ENCODE assay signal across 13 mouse cellular contexts in the genomic region with DNA sequence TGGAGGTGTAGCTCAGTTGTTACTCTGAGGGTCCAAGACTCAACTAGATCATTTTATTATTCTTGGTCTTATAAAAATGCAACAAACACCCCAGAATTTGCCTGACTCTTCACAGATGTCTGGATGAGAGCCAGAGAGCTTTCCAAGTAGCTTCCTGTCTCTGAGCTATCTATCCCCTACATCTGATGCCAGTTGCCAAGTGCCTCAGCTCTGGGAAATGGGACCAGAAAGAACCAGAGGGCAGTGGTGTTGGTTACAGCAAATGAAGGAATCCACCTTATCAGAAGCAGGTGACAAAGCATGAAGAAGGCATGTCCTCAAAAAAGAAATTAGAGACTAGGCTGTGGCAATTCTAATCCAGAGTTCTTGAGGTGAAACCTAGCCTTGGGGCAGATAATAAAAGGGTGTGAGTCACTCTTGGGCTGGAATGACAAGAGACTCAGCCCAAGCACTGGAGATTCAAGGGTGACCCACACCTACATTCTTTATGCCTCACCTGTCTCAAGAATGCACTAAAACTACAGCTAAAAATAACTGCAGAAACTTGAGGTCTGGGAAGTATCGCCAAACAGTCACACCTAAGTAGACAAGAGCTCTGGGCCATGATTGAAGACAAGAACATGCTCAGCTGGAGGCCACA. TPM values are rescaled to one million over a fixed set of nuclear protein-coding genes. Genes with fewer than 3 reads are reported as not detected.
A peak's percentile ranks its signal among the peaks of the same experiment; 100 is the strongest.
DNase-seq lines count a peak whose midpoint lies in the region; ATAC-seq and TF ChIP-seq lines count a peak whose summit lies in the region.
"Had no signal": no experiment of that assay in that cellular context is flagged by ENCODE, and none has a peak within 500 bp of the region (broad histone marks: within the 10 kb centered on the region; RNA-seq: fewer than 3 reads in every experiment).

No protein-coding gene starts in this region.

- no peak overlapping the region for H3K4me2 ChIP-seq in embryonic facial prominence, embryonic 14.5 days (ENCODE audit: low read depth, low read length)
- H3K4me2 ChIP-seq in lung, embryonic 14.5 days: no peak overlapping the region
- H3K4me2 ChIP-seq in lung, embryonic 16.5 days (ENCODE audit: low read depth, low read length): no peak overlapping the region
- H3K4me2 ChIP-seq: hindbrain, embryonic 12.5 days had no signal

- 81% methylated on average over 1 of the region's 1 CpGs for WGBS in embryonic facial prominence, embryonic 14.5 days
- 93% methylated on average over 1 of the region's 1 CpGs for whole genome bisulfite sequencing in embryonic facial prominence, embryonic 10.5 days
- WGBS in lung, embryonic 14.5 days: 68% methylated on average over 1 of the region's 1 CpGs
- WGBS in lung, adult 2 months: 74% methylated on average over 1 of the region's 1 CpGs
- WGBS in lung, embryonic 16.5 days: 52% methylated on average over 1 of the region's 1 CpGs
- WGBS in limb, embryonic 10.5 days: 94% methylated on average over 1 of the region's 1 CpGs

- H3K27ac ChIP-seq in embryonic facial prominence, embryonic 14.5 days (replicated peaks; ENCODE audit: low read depth, low read length): no peak overlapping the region
- no peak overlapping the region for H3K27ac ChIP-seq in embryonic facial prominence, embryonic 10.5 days (replicated peaks)
- H3K27ac ChIP-seq in lung, embryonic 14.5 days (ENCODE audit: low read depth): peak overlapping the region; percentile 25; the same call in 1 of the 2 replicates
- H3K27ac ChIP-seq in lung, embryonic 16.5 days (ENCODE audit: low read length): peak overlapping the region; percentile 91
- no peak overlapping the region for H3K27ac ChIP-seq in limb, embryonic 10.5 days
- H3K27ac ChIP-seq: hindbrain, embryonic 12.5 days had no signal

- no peak overlapping the region for H3K4me3 ChIP-seq in embryonic facial prominence, embryonic 14.5 days (ENCODE audit: low read depth, low read length)
- H3K4me3 ChIP-seq in embryonic facial prominence, embryonic 10.5 days: no peak overlapping the region
- no peak overlapping the region for H3K4me3 ChIP-seq in lung, embryonic 14.5 days (ENCODE audit: low read depth, low read length)
- no peak overlapping the region for H3K4me3 ChIP-seq in lung, adult 2 months (replicated peaks; ENCODE audit: extremely low read depth, low read depth, low read length)
- no peak overlapping the region for H3K4me3 ChIP-seq in lung, embryonic 16.5 days (ENCODE audit: low read length)
- no peak overlapping the region for H3K4me3 ChIP-seq in limb, embryonic 10.5 days
- H3K4me3 ChIP-seq: hindbrain, embryonic 12.5 days had no signal

- TF ChIP-seq CTCF in lung, embryonic 14.5 days (IDR thresholded peaks at IDR 0.05; ENCODE audit: low read depth): no peak
- TF ChIP-seq CTCF in lung, adult 2 months (IDR thresholded peaks at IDR 0.05; ENCODE audit: insufficient read depth, low read length): no peak

- peak; percentile 39 for DNase-seq in embryonic facial prominence, embryonic 14.5 days (ENCODE audit: low spot score)
- no peak for DNase-seq in embryonic facial prominence, embryonic 10.5 days (ENCODE audit: low spot score)
- peak; percentile 50 for DNase-seq in lung, embryonic 14.5 days
- DNase-seq in lung, adult 2 months: no peak
- DNase-seq in limb, embryonic 10.5 days (ENCODE audit: low spot score): no peak
- no peak for DNase-seq in heart, adult 11 months
- DNase-seq: cerebellum, adult 2 months; gastrocnemius, postnatal 36 days; thymus, postnatal 4 days had no signal

- TF ChIP-seq POLR2A in lung, adult 2 months (IDR thresholded peaks at IDR 0.05; ENCODE audit: borderline replicate concordance, extremely low read depth, low read depth, low read length): no peak

- H3K9ac ChIP-seq in embryonic facial prominence, embryonic 14.5 days (ENCODE audit: low read depth, low read length): no peak overlapping the region
- no peak overlapping the region for H3K9ac ChIP-seq in lung, embryonic 14.5 days
- no peak overlapping the region for H3K9ac ChIP-seq in lung, embryonic 16.5 days (ENCODE audit: low read length)
- H3K9ac ChIP-seq: hindbrain, embryonic 12.5 days had no signal

- no peaks in the 10 kb centered on the region for H3K27me3 ChIP-seq in embryonic facial prominence, embryonic 14.5 days (replicated peaks; ENCODE audit: control insufficient read depth, insufficient read depth, low read length)
- no peaks in the 10 kb centered on the region for H3K27me3 ChIP-seq in embryonic facial prominence, embryonic 10.5 days (replicated peaks; ENCODE audit: low read depth, poor library complexity, severe bottlenecking)
- no peaks in the 10 kb centered on the region for H3K27me3 ChIP-seq in lung, embryonic 14.5 days (ENCODE audit: insufficient read depth, low read length)
- H3K27me3 ChIP-seq in lung, embryonic 16.5 days (ENCODE audit: control insufficient read depth, insufficient read depth, low read depth, low read length): no peaks in the 10 kb centered on the region
- H3K27me3 ChIP-seq in limb, embryonic 10.5 days (ENCODE audit: low read depth, poor library complexity, severe bottlenecking): no peaks in the 10 kb centered on the region
- H3K27me3 ChIP-seq: hindbrain, embryonic 12.5 days had no signal

- no peaks in the 10 kb centered on the region for H3K9me3 ChIP-seq in embryonic facial prominence, embryonic 14.5 days (ENCODE audit: control insufficient read depth, low read length)
- no peaks in the 10 kb centered on the region for H3K9me3 ChIP-seq in embryonic facial prominence, embryonic 10.5 days
- no peaks in the 10 kb centered on the region for H3K9me3 ChIP-seq in lung, embryonic 14.5 days (ENCODE audit: low read depth, low read length)
- no peaks in the 10 kb centered on the region for H3K9me3 ChIP-seq in lung, embryonic 16.5 days (ENCODE audit: control insufficient read depth, low read length)
- no peaks in the 10 kb centered on the region for H3K9me3 ChIP-seq in limb, embryonic 10.5 days (replicated peaks)
- H3K9me3 ChIP-seq: hindbrain, embryonic 12.5 days had no signal

- H3K4me1 ChIP-seq in embryonic facial prominence, embryonic 14.5 days (ENCODE audit: control insufficient read depth, insufficient read depth, low read length): no peaks in the 10 kb centered on the region
- no peaks in the 10 kb centered on the region for H3K4me1 ChIP-seq in embryonic facial prominence, embryonic 10.5 days
- H3K4me1 ChIP-seq in lung, embryonic 14.5 days (ENCODE audit: insufficient read depth): no peaks in the 10 kb centered on the region
- peaks cover 13% of the 10 kb centered on the region for H3K4me1 ChIP-seq in lung, adult 2 months (ENCODE audit: control insufficient read depth, insufficient read depth, low read length)
- H3K4me1 ChIP-seq in lung, embryonic 16.5 days (replicated peaks; ENCODE audit: control insufficient read depth, insufficient read depth, low read length): peaks cover 14% of the 10 kb centered on the region
- peaks cover 4% of the 10 kb centered on the region; the same call in 1 of the 2 replicates for H3K4me1 ChIP-seq in limb, embryonic 10.5 days
- H3K4me1 ChIP-seq: hindbrain, embryonic 12.5 days had no signal

- peaks cover 45% of the 10 kb centered on the region for H3K36me3 ChIP-seq in embryonic facial prominence, embryonic 14.5 days (ENCODE audit: control insufficient read depth, insufficient read depth, low read length)
- H3K36me3 ChIP-seq in embryonic facial prominence, embryonic 10.5 days (replicated peaks): peaks cover 57% of the 10 kb centered on the region
- peaks cover 45% of the 10 kb centered on the region for H3K36me3 ChIP-seq in lung, embryonic 14.5 days (ENCODE audit: insufficient read depth)
- peaks cover 24% of the 10 kb centered on the region for H3K36me3 ChIP-seq in lung, embryonic 16.5 days (ENCODE audit: control insufficient read depth, insufficient read depth, low read length)
- peaks cover 57% of the 10 kb centered on the region for H3K36me3 ChIP-seq in limb, embryonic 10.5 days

- no peak for ATAC-seq in embryonic facial prominence, embryonic 14.5 days (ENCODE audit: low read depth)
- ATAC-seq in lung, embryonic 14.5 days (ENCODE audit: insufficient read depth): no peak
- peak; percentile 85 for ATAC-seq in lung, embryonic 16.5 days (ENCODE audit: low read depth)
- ATAC-seq in megakaryocyte progenitor cell, adult 5-6 weeks (replicated peaks; ENCODE audit: poor library complexity): no peak
- ATAC-seq: midbrain, embryonic 16.5 days had no signal

RNA-seq across cellular contexts. Expression of gene Ddx47, which starts 13.5 kb away (rescaled TPM):
- 90.0 and 90.8 TPM in 2 replicates for polyA plus RNA-seq in embryonic facial prominence, embryonic 14.5 days (2014; fragmentation: Nextera tagmentation; extraction: Ambion mirVana)
- polyA plus RNA-seq in embryonic facial prominence, embryonic 10.5 days (2016; fragmentation: Nextera tagmentation; extraction: Ambion mirVana): 113 and 117 TPM in 2 replicates
- polyA plus RNA-seq in lung, embryonic 14.5 days (2014; fragmentation: Nextera tagmentation; extraction: Ambion mirVana): 119 and 120 TPM in 2 replicates
- polyA plus RNA-seq in lung, adult 2 months (2012; rRNA removed): 35.8 and 55.7 TPM in 2 replicates
- polyA plus RNA-seq in lung, embryonic 16.5 days (2015; fragmentation: Nextera tagmentation; extraction: Ambion mirVana): 123 and 131 TPM in 2 replicates
- total RNA-seq in megakaryocyte progenitor cell, adult 5-6 weeks (2015): 52.4 and 69.7 TPM in 2 replicates
- 95.0 and 96.0 TPM in 2 replicates for total RNA-seq in megakaryocyte progenitor cell, adult 5-6 weeks (2017)
- polyA plus RNA-seq in limb, embryonic 10.5 days (2016; fragmentation: Nextera tagmentation; extraction: Ambion mirVana): 129 and 134 TPM in 2 replicates

RNA-seq across cellular contexts. Expression of gene Gprc5a, which starts 40.5 kb away (rescaled TPM):
- 4.4 and 5.2 TPM in 2 replicates for polyA plus RNA-seq in embryonic facial prominence, embryonic 14.5 days (2014; fragmentation: Nextera tagmentation; extraction: Ambion mirVana)
- 2.5 and 2.8 TPM in 2 replicates for polyA plus RNA-seq in embryonic facial prominence, embryonic 10.5 days (2016; fragmentation: Nextera tagmentation; extraction: Ambion mirVana)
- 42.5 and 48.7 TPM in 2 replicates for polyA plus RNA-seq in lung, embryonic 14.5 days (2014; fragmentation: Nextera tagmentation; extraction: Ambion mirVana)
- 281 and 352 TPM in 2 replicates for polyA plus RNA-seq in lung, adult 2 months (2012; rRNA removed)
- polyA plus RNA-seq in lung, embryonic 16.5 days (2015; fragmentation: Nextera tagmentation; extraction: Ambion mirVana): 133 and 162 TPM in 2 replicates
- total RNA-seq in megakaryocyte progenitor cell, adult 5-6 weeks (2015): not detected in 2 replicates
- not detected in 2 replicates for total RNA-seq in megakaryocyte progenitor cell, adult 5-6 weeks (2017)
- polyA plus RNA-seq in limb, embryonic 10.5 days (2016; fragmentation: Nextera tagmentation; extraction: Ambion mirVana): 1.4 and 1.9 TPM in 2 replicates

RNA-seq across cellular contexts. Expression of gene Apold1, which starts 43.4 kb away (rescaled TPM):
- polyA plus RNA-seq in embryonic facial prominence, embryonic 14.5 days (2014; fragmentation: Nextera tagmentation; extraction: Ambion mirVana): 5.4 and 5.5 TPM in 2 replicates
- 2.6 and 2.7 TPM in 2 replicates for polyA plus RNA-seq in embryonic facial prominence, embryonic 10.5 days (2016; fragmentation: Nextera tagmentation; extraction: Ambion mirVana)
- 0.43 and 0.83 TPM in 2 replicates for polyA plus RNA-seq in lung, embryonic 14.5 days (2014; fragmentation: Nextera tagmentation; extraction: Ambion mirVana)
- 1.2 and 1.7 TPM in 2 replicates for polyA plus RNA-seq in lung, adult 2 months (2012; rRNA removed)
- 1.8 and 1.9 TPM in 2 replicates for polyA plus RNA-seq in lung, embryonic 16.5 days (2015; fragmentation: Nextera tagmentation; extraction: Ambion mirVana)
- 0.05 TPM in 1 of 2 replicates, not detected in the other for total RNA-seq in megakaryocyte progenitor cell, adult 5-6 weeks (2015)
- 0.10 TPM in 1 of 2 replicates, not detected in the other for total RNA-seq in megakaryocyte progenitor cell, adult 5-6 weeks (2017)
- polyA plus RNA-seq in limb, embryonic 10.5 days (2016; fragmentation: Nextera tagmentation; extraction: Ambion mirVana): 2.4 and 3.1 TPM in 2 replicates

Comparison
In these comparisons a context has a peak if more than half of its experiments do, and no peak if none do; other contexts are left out.
1. DNase-seq: peak in embryonic facial prominence, embryonic 14.5 days (single experiment) and lung, embryonic 14.5 days (single experiment); none in embryonic facial prominence, embryonic 10.5 days (single experiment), lung, adult 2 months (single experiment), limb, embryonic 10.5 days (single experiment) and heart, adult 11 months (single experiment).
2. H3K27ac ChIP-seq: peak in lung, embryonic 14.5 days (single experiment) and lung, embryonic 16.5 days (single experiment); none in embryonic facial prominence, embryonic 14.5 days (single experiment), embryonic facial prominence, embryonic 10.5 days (single experiment) and limb, embryonic 10.5 days (single experiment).